Mouse (Mus musculus) left cerebral cortex, adult 18-20 months (tissue): ENCODE data around the gene Mepce. TPM values are rescaled to one million over a fixed set of nuclear protein-coding genes. Genes with fewer than 3 reads are reported as not detected.

ENCODE experiments used
- DNase-seq, 2 experiments: peaks; one replicate each; pipeline ENCODE4 v3.0.0; 2021 to 2022; ENCODE audit warnings: low spot score in 2 of 2, mixed read lengths in 1 of 2
- total RNA-seq, 2 experiments: library from RNA; stranded (reverse); gene quantifications; 2 replicates each; pipeline ENCODE4 v1.2.3; 2021

The Mepce gene
- total RNA-seq, 2 experiments from 2014 or later, result 39.1 to 50.2 TPM

GRCm38 (mm10) chr5:137788946-137789531, 1.6 kb upstream of the Mepce start:
- DNase-seq, result no peak

GRCm38 (mm10) chr5:137788171-137788570, 716 bp upstream of the Mepce start:
- no peak for DNase-seq

GRCm38 (mm10) chr5:137786109-137786942, 1.1 kb downstream of the Mepce start:
- peak; percentile 99 for DNase-seq

- peak in 1 of 2 experiments; percentile 60 for DNase-seq
Measured at GRCm38 (mm10) chr5:137785164-137786031, 2.1 kb downstream of the Mepce start.

GRCm38 (mm10) chr5:137784546-137784945, 2.9 kb downstream of the Mepce start:
- no peak for DNase-seq

GRCm38 (mm10) chr5:137783901-137784540, 3.4 kb downstream of the Mepce start:
- DNase-seq, result no peak

- DNase-seq, result no peak
Measured at GRCm38 (mm10) chr5:137782776-137783522, 4.5 kb downstream of the Mepce start.

- no peak for DNase-seq
Measured at GRCm38 (mm10) chr5:137781661-137782060, 5.8 kb downstream of the Mepce start.

- DNase-seq, result peak in 1 of 2 experiments; percentile 34
Measured at GRCm38 (mm10) chr5:137779053-137779933, 8.2 kb downstream of the Mepce start.

- peak; percentile 96 to 98 for DNase-seq
Measured at GRCm38 (mm10) chr5:137778635-137779034, 8.8 kb downstream of the Mepce start, which contains the start of gene Ppp1r35. Ppp1r35 (plus strand) TSS chr5:137778849.

GRCm38 (mm10) chr5:137777267-137777845, 10.1 kb downstream of the Mepce start:
- no peak for DNase-seq

GRCm38 (mm10) chr5:137776408-137776918, 11.0 kb downstream of the Mepce start:
- DNase-seq, result no peak

- DNase-seq, result no peak
Measured at GRCm38 (mm10) chr5:137775587-137776290, 11.7 kb downstream of the Mepce start.

GRCm38 (mm10) chr5:137772755-137773154, 14.7 kb downstream of the Mepce start:
- DNase-seq, result no peak

- no peak for DNase-seq
Measured at GRCm38 (mm10) chr5:137770709-137771108, 16.7 kb downstream of the Mepce start.

- DNase-seq, result no peak
Measured at GRCm38 (mm10) chr5:137768475-137768874, 19.0 kb downstream of the Mepce start.

GRCm38 (mm10) chr5:137766270-137766669, 21.2 kb downstream of the Mepce start:
- no peak for DNase-seq
